Mouse (Mus musculus) embryo, embryonic 10.5 days (tissue): ENCODE results near the gene Trpc4.

ENCODE experiments used
- DNase-seq: peaks from one replicate; pipeline ENCODE4 v3.0.0-alpha.2; 2015; ENCODE audit warnings: low spot score

Gene Trpc4

DNA sequence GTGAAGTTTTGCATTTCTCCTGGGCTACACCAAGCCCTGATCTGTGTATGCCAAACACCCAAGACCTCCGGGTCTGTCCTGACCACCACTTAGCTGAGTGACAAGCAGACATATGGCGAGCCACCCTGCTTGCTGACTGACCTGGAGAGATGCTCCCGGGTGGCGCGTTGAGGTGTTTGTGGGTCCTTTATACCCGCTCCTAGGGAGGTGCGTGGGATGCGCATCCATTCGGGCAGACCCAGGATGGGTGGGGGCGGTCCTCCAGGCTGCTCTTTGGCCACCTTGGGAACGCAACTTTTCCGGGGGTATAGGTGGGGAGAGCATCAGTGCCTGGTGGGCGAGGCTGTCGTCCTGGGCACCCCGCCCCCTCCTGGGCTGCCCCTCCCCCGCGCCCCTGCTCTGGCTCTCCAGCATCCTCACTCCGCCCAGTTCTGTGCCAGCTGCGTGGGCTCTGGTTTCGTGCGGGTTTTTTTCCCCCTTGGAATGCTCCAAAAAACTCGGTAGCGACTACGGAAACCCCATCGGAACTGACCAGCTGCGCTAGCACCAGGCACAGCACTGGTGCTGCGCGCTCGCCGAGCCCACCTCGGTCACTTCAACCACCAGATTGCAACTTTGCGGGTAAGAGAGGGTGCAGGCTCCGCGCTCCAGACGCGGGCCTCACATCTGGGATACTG is at the start of gene Trpc4:
Gene Trpc4 (plus strand): TSS at position 397 of the 677 bp plus-strand sequence.
- DNase-seq, result peak; percentile 27

DNA sequence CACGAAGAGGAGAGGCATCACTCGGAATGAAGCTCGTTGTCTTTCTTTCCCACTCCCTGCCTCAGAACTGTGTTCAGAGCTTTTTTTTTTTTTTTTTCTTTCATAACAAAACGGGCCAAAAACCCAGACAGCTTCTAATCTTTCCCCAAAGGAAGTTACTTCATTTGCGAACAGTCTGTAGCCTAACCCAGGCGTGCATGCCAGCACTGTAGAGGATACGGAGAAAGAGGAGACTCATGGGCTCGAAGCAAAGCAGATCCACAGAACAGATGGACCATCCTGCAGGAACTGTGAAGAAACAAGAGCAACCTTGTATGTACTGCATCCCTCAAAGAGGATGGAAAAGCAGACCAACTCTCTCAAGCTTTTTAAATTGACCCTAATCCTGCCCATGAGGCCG is 44.3 kb upstream of the Trpc4 start:
- DNase-seq, result no peak

DNA sequence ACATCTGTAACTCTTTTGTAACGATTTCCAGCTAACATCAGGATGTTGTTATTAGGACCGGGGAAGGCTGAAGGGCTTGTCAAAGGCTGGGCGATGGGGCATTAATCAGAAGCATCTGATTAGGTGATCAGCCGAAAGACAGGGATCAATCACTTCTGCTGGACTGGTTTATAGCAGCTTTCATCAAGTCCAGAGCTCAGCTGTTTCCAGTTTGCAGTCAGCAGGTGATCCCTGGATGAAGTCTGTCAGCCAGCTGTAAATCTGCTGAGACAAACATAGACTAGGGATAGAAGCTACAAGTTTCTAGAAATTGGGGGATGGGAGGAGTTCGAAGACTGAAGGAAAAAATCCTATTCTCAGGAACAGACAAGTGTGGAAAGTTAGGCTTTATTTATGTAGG is 20.5 kb upstream of the Trpc4 start:
- DNase-seq, result peak; percentile 43

DNA sequence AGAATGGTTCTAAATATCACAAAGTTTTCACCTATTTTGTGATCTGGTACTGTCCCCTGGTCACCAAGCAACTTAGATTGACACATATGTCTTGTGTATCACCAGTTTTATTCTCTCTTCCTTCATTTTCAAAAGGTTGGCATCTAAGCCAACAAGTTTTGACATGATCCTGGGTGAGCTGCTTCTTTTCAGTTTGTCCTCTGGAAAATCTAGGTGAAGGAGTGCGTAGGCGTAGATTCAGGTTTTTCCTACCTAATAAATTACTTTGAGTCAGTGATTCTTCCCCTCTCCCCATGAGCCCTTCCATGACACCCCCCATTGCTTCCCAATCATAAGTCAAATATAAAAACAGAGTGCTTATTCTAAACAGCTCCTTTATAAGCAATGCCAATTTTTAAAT is 14.5 kb upstream of the Trpc4 start:
- no peak for DNase-seq

DNA sequence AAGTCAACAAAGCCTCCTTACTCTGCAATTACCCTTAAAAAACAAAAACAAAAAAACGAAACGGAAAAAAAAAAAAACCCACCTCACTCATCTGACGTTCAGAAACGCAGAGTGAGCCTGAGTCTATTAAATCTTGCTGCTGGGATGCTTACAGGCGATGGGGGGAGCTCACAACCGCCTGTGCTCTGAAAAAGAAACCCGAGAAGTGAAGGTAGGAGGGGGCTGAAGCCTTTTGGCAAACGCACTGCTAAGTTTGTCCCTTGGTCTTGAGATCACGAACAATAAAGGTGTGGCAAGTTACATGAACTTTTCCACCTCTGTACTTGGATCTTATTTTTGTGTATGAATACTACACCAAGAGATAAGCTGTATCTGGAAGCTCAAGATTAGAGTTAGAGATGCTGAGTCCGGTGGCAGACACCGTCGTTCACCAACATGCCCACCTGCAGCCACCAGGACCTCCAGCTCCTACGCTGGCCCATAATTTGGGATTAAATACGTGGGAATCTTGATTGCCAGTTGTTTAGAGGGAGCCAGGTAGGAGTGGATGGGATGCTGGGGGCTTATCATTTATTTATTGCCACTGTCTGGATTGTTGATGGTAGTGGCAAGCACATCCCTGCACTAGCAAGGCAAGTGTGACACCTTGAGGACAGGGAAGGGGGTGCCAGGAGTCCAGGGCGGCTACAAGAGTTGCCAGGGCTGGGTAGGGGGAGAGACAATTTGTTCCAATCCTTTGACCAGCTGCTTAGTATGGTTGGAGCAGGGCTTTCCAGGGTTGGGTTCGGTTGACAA is 794 bp upstream of the Trpc4 start:
- DNase-seq, result peak; percentile 71

DNA sequence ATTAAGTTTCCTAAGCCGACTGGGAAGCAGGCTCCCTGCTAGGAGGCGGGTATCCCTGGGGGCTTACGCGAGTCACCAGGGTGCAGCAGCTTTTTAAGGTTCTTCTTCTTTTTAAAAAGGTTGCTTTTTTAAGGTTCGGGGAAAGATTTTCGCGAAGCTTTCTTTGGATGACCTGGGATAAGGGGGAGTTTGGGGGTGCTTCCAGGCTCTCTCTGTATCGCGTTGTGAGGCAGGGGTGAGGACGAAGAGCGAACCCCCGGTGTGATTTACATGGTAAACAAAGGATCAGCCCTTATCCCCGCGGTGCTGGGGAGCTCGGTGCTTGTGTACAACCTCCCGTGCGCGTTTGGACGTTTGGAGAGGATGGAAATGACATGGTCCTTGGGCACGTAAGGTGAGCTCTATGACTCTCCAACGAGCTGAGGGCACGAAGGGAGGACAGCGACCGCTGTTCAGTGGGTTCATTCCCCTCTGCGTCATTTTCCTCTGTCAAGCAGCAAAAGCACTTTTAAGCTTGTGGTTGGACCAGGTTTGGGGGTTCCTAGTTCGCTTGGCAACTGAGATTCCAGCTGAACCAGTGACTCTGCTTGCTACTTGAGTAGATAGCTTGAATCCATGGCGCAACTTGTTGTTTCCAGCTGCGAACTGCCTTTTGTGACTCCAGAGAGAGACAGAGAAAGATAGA is 623 bp downstream of the Trpc4 start:
- peak; percentile 47 for DNase-seq

DNA sequence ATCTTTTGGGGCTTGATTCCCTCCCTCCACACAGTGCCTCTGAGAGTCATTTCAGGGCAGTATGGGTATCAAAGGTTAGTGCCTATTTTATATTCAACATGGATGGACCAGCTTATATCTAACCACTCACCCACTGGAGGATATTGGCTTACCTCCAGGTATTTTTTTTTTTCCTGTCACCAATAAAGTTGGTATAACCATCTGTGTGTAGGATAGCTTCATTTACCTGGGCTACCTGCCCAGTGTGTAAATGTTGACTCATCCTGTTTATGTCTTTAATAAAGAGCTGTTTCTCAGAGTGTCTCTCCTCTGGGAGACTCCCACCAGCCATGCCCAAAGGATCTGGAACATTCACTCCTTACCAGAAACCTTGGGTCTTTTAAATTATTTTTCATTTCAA is 14.9 kb downstream of the Trpc4 start:
- no peak for DNase-seq

DNA sequence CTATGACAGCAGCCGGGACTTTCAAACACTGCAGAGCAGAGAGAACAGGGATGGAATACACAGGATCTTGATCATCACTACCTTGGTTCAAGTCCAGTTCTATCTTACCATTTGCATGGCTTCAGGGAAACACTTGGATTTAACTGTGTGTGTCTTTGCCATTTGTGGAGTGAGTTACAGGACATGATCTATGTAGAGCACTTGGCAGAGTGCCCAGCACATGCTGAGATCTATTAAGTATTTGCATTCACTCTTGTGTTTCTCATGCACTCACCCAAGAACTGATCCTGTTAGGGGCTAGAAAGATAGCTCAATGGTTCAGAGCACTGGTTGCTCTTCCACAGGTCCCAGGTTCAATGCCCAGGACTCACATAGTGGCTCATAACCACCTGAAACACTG is 21.5 kb downstream of the Trpc4 start:
- no peak for DNase-seq

DNA sequence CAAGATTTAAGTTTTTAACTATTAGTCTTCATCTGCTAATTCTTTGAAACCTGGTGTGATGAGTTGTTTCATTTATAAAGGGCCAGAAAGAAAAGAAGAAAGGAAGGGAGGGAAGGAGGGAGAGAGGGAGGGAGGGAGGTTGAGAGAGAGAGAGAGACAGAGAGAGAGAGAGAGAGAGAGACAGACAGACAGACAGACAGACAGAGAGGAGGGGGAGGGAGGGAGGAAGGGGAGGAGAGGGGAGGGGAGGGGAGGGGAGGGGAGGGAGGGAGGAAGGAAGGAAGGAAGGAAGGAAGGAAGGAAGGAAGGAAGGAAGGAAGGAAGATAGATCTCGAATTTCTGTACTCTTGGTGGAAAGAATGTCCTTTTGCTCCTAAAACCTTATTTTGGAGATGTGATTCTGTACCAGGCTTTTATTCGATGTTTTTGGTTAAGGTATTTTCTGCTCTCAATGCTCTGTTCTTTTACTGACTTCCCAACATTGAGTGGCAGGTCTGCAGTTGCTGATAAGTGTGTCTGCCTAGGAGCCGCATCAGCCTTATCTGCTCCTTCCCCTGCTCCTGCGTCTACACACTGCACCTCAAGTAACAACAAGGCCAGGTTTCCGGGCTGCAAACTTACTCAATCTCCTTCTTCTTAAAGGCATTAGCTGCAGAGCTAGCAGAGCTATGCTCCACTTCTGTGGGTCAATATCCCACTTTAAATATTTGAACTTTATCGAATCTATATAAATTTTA is 35.3 kb downstream of the Trpc4 start:
- no peak for DNase-seq

DNA sequence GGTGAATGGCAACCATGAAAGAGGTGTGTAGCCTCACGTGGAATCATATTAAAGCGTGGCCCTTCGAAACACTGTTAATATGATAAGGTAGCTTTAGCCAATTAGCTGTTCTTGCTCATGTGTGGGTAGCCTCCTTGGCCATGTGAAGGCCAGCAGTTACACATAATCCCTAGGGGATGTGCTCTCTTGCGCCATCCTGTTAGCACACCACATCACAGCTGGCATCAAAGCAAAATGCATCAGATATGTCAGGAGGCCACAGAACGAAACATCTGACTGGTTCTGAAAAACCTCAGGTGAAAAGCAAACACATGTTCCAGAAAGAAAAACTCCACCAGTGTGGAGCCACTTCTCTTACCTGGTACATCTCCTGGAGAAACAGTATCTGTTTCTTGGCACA is 45.4 kb downstream of the Trpc4 start:
- DNase-seq, result no peak

DNA sequence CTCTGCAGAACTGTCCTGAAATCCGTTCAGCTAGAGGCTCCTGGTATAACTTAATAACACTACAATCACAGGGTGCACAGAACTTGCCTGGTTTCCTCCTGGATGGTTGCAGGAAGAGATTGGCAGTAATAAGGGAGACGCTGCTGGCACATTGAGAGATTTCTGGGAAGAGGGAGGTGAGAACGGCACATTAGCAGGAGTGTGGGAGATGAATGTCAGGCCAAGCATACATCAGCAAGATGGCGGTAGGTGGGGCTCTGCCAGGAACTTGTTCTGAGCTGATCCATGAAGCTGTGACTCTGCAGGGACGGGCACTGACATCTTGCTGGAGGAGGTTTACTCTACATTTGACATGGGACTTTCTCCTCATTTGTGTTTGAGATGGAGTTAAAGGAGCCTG is 48.6 kb downstream of the Trpc4 start:
- no peak for DNase-seq

DNA sequence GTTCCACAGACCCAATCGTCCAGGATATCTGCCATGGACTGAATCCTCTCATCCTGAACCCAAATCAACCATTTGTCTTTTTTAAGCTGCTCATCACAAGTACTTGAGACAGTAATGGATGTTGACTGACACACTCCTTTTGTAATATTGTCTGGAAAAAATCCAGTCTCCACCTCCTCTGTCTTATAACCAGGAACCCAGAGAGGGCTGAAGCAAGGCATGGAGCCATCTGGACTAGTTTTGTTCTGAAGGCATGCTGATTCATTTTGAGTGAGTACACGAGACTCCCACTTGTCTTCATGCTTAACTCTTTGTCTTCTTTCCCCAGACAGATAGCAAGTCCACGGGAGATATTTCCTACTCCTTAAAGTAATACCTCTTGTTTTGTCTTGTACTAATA is 54.3 kb downstream of the Trpc4 start:
- DNase-seq, result no peak

DNA sequence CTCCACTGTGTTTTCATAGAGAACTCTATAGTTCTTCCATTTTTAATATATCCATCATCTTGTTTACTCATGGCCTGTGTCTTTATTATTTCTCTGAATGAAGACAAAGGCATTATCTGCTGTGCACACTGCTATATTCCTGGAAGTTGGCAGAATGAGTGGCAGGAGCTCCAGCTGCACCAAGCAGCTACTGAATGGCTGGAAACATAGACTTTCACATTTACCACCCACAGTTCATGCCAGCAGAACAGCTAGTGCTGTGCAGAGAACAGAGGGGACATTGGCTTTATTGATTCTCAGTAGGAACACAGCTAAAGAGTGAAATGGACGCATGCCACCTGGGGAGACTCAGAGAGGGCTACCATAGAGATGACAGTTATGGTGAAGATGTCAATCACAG is 55.6 kb downstream of the Trpc4 start:
- no peak for DNase-seq

DNA sequence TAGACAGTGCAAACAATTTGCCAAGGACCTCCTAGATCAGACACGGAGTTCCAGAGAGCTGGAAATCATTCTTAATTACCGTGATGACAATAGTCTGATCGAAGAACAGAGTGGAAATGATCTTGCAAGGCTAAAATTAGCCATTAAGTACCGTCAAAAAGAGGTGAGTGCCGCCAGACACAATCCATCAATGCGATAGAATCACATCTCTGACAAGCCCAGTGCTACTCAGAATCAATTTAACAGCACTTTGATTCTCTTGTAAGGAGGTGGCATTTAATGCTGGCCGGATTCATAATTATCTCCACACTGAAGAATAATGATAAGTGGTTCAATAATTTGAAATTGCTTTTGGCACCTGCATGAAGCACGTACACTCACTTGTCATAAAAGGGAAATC is 66.7 kb downstream of the Trpc4 start:
- DNase-seq, result no peak

DNA sequence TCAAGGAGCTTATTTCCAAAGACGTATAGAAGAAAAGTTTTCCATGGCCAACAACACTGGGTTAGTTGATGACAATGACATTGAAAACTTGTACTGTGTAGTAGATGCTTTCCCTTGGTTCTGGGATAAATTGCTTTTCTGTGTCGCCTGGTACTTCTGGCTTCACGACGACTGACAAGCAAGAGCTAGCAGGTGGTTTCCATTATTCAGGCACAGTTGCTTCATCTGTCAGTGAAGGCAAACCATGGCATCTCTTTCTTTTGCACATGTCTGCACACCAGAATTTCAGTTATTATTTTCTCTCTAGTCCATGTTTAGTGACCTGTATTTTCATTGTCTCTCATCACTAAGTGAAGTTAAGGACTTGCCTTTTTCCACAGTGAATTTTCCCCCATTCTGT is 72.6 kb downstream of the Trpc4 start:
- DNase-seq, result peak; percentile 6

DNA sequence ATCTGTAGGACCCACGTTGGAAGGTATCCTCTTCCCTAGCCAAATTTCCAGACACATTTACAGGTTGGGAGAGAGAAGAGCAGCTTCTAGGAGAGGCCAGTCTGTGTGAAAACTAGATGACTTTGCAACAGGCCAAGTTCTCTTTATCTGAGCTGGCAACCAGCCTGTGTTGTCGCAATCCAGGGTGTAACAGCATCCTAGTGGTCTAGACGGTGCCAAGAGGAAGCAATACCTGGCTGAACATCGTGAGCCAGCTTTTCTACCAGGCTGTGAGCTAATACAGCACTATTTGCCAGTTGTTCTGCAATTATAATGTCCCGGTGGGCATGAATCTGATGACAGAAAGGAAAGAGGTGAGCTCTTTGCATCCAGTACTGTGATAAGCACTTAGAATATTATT is 83.1 kb downstream of the Trpc4 start:
- DNase-seq, result no peak

DNA sequence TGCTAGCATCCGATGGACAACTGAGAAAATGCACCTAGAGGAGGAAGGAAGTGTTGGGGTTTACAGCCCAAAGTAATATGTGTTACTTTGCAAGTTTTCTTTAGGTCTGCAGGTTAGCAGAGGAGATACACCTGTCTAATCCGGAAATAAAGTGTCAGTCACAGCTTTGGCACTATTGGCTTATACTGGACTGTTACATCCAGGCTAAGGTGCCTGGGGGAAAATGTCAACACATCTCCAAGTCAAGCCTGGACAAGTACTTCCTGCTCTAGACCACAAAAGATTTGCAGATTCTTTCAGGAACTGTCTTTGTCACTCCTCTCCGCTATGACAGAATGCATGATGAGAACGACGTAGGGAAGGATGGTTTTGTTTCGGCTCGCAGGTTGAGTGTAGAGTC is 83.6 kb downstream of the Trpc4 start:
- DNase-seq, result no peak

DNA sequence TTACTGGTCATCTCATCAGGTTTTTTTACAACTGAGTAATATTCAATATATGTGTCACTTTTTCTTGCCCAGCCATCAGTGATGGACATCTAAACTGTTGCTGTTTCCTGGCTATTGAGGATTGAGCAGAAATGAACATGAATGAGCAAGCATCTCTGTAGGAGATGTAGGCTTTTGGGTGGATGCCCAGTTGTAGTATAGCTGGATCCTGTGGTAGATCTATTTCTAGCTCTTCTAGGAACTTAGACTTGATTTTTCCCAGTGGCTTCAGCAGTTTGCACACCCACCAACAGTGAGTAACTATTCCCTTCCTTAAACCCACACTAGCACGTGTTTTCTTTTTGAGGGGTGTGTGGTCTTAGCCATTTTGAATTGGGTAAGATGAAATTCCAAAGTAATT is 87.3 kb downstream of the Trpc4 start:
- no peak for DNase-seq

DNA sequence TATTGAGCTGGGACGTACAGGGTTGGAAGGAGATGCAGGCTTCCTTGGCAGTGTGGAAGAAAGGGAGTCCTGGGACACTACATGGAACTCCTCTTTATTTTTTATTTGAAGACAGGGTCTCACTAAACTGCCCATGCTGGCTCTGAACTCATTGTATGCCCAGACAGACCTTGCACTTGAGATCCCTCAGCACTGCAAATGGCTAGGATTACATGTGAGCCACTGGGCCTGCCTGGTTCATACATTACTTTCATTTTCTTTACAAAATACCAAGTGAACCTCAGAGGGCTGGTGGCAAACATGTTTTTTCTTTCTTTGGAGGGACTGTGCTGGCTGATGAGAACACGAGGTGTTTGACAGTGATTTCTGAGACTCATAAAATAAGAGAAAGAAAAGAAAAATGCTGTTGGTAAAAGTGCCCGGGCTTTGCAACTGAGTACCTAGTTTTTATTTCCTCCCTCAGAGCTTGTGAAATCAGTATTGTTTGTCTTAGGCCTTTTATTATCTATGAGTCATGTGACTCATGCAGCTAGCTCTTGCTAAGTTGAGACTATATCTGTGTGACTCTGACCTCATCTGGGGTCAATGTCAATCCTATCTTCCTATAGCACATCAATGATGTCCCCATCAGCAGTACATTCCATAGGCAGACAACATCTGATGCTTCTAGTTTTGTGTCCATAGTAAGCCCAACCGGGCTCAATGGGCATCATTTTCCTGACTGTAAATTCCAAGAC is 89.1 kb downstream of the Trpc4 start:
- DNase-seq, result no peak

DNA sequence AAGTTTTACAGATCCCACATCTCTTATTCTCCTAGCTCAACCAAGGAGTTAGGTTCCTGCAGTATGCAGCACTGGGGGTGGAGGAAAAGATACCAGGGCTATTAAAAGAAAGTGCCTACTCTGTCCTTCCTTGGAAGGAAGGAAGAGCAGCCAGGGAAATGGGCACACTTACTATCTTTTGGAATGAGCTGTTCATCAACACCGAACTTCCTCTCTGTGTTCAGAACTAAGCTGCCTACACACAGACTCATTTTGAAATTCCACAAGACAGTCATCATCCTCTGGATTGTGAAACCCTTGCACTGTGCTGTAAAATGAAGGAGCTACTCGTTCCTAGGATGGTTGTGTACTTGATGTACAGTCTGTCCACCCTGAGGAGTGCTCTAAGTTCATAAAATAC is 90.6 kb downstream of the Trpc4 start:
- no peak for DNase-seq

DNA sequence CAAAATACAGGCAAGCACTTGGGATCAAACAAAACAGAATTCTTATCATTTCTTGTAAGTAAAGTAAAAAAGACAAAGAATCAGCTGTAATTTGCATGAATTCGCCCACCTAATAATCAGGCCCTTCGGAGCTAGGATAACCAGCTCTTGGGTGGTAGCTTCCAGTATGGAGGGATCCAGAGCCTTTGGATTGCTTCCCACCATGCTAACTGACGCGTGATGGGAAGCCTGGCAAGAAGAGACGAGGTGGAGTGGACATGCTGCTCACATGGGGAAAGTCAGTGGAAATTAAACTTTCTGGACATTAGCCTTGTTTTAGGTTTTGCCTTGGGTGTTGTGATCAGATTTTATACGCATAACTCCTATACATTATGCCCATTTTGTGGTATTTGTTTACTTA is 93.5 kb downstream of the Trpc4 start:
- no peak for DNase-seq

DNA sequence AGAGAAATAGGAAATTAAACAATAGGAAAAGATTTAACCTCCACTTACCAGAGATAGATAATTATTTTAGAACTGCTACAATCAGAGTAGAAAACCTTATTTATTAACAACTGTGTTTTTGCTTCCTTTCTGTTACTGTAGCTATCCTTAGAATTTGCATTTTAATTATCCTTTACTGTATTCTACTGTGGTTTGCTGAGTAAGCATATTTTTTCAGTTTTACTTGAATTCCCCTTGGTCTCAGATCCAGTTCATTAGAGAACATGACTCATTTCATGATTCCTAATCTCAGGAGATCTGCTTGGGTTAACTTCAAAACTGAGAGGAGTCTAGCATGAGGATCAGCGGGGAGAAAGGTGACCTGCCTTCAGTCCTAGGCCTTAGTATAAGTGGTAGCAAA is 111.1 kb downstream of the Trpc4 start:
- DNase-seq, result no peak
